Mouse (Mus musculus) spleen, adult 2 months (tissue): ENCODE results near the gene R3hdm2.
A peak's percentile ranks its signal among the peaks of the same experiment; 100 is the strongest.

Source experiments
- CTCF ChIP-seq: fragments of 200-500 bp; IDR thresholded peaks from 2 replicates; pipeline ENCODE4 v1.5.1; 2011; ENCODE audit warnings: mild to moderate bottlenecking, inconsistent platforms; ENCODE audit not compliant: insufficient read depth, insufficient read length, insufficient replicate concordance; ENCODE audit errors: extremely low read depth
- POLR2A ChIP-seq: fragments of 200-500 bp; IDR thresholded peaks from 2 replicates; pipeline ENCODE4 v1.6.1; 2011; ENCODE audit warnings: low read depth, low read length, inconsistent platforms

DNA sequence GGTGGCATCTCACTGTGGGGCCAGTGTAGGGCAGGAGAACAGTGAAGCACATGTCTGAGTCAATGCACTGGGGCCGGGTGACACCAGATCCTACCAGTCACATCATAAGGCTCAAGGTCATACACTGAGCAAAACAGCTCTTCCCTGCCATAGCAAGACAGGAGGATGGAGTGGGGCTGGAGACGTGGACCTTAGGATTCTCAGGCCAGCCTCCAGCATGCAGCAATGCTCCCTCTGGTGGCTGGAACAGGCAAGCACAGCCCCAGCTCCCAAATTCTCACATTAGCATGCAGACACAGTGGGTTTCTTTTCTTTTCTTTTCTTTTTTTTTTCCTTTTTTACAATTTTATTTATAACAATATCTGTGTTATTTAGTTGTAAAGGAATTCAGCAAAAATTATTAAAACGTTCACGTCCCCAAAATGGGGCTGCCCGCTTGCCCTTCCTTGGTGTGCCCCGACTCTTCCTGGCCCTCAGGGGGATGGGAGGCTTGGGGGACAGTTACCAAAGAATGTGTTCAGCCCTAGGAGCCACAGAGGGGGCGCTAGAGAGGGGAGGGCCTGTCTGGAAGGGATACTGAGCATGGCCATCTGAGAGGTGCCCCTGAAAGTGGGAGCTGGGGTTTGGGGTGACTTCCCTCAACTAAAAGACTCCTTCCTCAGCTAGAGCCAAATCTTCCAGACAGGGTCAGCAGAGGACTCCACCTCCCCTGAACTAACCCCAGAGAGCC is 157.9 kb downstream of the R3hdm2 start:
- TF ChIP-seq CTCF (peak; percentile 95), POLR2A (no peak)
